Mouse (Mus musculus): ENCODE data around the gene Hoxd4. TPM values are rescaled to one million over a fixed set of nuclear protein-coding genes. Genes with fewer than 3 reads are reported as not detected.

Gene Hoxd4
- total and polyA plus RNA-seq, 3 experiments, result 2.6 to 10.8 (median 4.7) TPM

DNA sequence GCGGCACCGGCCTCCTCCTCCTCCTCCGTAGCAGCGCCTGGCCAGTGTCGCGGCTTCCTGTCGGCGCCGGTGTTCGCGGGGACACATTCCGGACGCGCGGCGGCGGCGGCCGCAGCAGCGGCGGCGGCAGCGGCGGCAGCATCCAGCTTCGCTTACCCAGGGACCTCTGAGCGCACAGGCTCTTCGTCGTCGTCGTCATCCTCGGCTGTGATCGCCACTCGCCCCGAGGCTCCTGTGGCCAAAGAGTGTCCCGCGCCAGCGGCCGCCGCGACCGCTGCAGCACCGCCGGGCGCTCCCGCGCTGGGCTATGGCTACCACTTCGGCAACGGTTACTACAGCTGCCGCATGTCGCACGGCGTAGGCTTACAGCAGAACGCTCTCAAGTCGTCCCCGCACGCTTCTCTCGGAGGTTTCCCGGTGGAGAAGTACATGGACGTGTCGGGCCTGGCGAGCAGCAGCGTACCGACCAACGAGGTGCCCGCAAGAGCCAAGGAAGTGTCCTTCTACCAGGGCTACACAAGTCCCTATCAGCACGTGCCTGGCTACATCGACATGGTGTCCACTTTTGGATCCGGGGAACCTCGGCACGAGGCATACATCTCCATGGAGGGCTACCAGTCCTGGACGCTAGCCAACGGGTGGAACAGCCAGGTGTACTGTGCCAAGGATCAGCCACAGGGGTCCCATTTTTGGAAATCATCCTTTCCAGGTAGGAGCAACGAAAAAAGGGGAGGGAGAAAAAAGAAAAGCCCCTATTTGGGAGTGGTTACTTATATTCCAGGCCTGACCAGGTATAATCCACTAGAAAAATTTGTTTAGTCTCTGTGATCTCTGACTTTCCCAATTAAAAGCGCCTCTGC lies 43.1 kb upstream of the Hoxd4 start:
- Histone ChIP-seq H3K9me3 (replicated peaks) (peaks cover 9% of the 10 kb centered on the region), H3K36me3 (replicated peaks) (no peaks in the 10 kb centered on the region), H3K27me3 (ENCODE audit: insufficient read depth, low read length) (peaks cover 33% of the 10 kb centered on the region), H3K4me3 (ENCODE audit: low read depth, low read length) (no peak overlapping the region; the same call in 1 of the 2 replicates), H3K4me1 (ENCODE audit: insufficient read depth, low read depth, low read length) (peaks cover 10% of the 10 kb centered on the region)
- ATAC-seq (ENCODE audit: extremely low read depth, insufficient number of reproducible peaks, low FRiP score, poor library complexity, severe bottlenecking) (no peak), DNase-seq (ENCODE audit: low spot score) (no peak)
- TF ChIP-seq TAL1 (conservative IDR thresholded peaks at IDR 0.05; ENCODE audit: low read depth, low read length) (no peak), POLR2AphosphoS5 (IDR thresholded peaks at IDR 0.05; ENCODE audit: insufficient replicate concordance, low read depth, low read length) (no peak), GATA2 (IDR thresholded peaks at IDR 0.05; ENCODE audit: borderline replicate concordance, low read depth, low read length) (no peak), GATA1 (IDR thresholded peaks at IDR 0.05; ENCODE audit: borderline replicate concordance, low read length) (no peak), CTCF (IDR thresholded peaks at IDR 0.05; ENCODE audit: low read depth, low read length) (no peak)

DNA sequence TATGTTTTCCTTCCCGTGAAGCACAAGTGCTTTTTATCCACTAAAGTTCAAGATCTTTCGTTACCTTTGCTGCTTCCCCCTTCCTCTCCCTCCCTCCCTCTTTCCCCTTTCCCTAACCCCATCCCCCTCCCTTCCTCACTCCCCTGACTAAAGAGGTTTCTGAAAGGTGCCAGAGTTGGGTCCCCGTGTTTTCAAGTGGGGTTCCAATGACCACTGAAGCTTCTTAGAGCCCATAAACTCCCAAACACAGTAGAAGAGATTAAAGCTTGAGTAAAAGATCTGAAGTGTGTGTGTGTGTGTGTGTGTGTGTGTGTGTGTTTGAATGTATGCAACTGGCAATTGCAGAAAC lies 42.5 kb upstream of the Hoxd4 start:
- Histone ChIP-seq H3K27me3 (ENCODE audit: insufficient read depth, low read length) (peaks cover 36% of the 10 kb centered on the region), H3K4me3 (ENCODE audit: low read depth, low read length) (no peak overlapping the region), H3K36me3 (replicated peaks) (no peaks in the 10 kb centered on the region), H3K9me3 (replicated peaks) (peaks cover 9% of the 10 kb centered on the region), H3K4me1 (ENCODE audit: insufficient read depth, low read depth, low read length) (peaks cover 10% of the 10 kb centered on the region)
- no peak for TF ChIP-seq GATA2 (IDR thresholded peaks at IDR 0.05; ENCODE audit: borderline replicate concordance, low read depth, low read length)
- TF ChIP-seq TAL1 (conservative IDR thresholded peaks at IDR 0.05; ENCODE audit: low read depth, low read length), result no peak
- TF ChIP-seq POLR2AphosphoS5 (IDR thresholded peaks at IDR 0.05; ENCODE audit: insufficient replicate concordance, low read depth, low read length), result no peak
- no peak for TF ChIP-seq GATA1 (IDR thresholded peaks at IDR 0.05; ENCODE audit: borderline replicate concordance, low read length)
- TF ChIP-seq CTCF (IDR thresholded peaks at IDR 0.05; ENCODE audit: low read depth, low read length), result no peak
- no peak for ATAC-seq (ENCODE audit: extremely low read depth, insufficient number of reproducible peaks, low FRiP score, poor library complexity, severe bottlenecking)
- DNase-seq (ENCODE audit: low spot score), result no peak

DNA sequence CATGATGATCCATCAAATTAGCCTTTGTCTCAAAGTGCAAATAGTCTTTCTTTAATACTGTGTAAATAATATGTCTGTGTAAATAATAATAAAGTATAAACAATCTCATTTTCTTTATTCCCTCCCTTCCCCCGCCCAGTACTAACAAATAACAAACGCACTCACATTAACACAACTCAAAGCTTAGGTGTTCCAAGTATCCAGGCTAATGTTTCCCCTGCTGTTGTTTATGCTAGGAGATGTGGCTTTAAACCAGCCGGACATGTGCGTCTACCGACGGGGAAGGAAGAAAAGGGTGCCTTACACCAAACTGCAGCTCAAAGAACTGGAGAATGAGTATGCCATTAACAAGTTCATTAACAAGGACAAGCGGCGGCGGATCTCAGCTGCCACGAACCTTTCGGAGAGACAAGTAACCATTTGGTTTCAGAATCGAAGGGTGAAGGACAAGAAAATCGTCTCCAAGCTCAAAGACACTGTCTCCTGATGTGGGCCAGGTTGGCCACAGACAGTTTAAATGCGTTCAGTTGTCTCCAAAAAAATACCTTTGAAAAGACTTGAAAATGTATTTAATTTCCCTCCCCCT lies 42.0 kb upstream of the Hoxd4 start:
- no peaks in the 10 kb centered on the region for H3K36me3 ChIP-seq (replicated peaks)
- TF ChIP-seq POLR2AphosphoS5 (IDR thresholded peaks at IDR 0.05; ENCODE audit: insufficient replicate concordance, low read depth, low read length) (no peak), GATA1 (IDR thresholded peaks at IDR 0.05; ENCODE audit: borderline replicate concordance, low read length) (no peak), TAL1 (conservative IDR thresholded peaks at IDR 0.05; ENCODE audit: low read depth, low read length) (no peak), CTCF (IDR thresholded peaks at IDR 0.05; ENCODE audit: low read depth, low read length) (no peak), GATA2 (IDR thresholded peaks at IDR 0.05; ENCODE audit: borderline replicate concordance, low read depth, low read length) (no peak)
- peaks cover 9% of the 10 kb centered on the region for H3K9me3 ChIP-seq (replicated peaks)
- no peak for DNase-seq (ENCODE audit: low spot score)
- no peak for ATAC-seq (ENCODE audit: extremely low read depth, insufficient number of reproducible peaks, low FRiP score, poor library complexity, severe bottlenecking)
- H3K27me3 ChIP-seq (ENCODE audit: insufficient read depth, low read length), result peaks cover 38% of the 10 kb centered on the region
- peaks cover 10% of the 10 kb centered on the region for H3K4me1 ChIP-seq (ENCODE audit: insufficient read depth, low read depth, low read length)
- no peak overlapping the region for H3K4me3 ChIP-seq (ENCODE audit: low read depth, low read length)

DNA sequence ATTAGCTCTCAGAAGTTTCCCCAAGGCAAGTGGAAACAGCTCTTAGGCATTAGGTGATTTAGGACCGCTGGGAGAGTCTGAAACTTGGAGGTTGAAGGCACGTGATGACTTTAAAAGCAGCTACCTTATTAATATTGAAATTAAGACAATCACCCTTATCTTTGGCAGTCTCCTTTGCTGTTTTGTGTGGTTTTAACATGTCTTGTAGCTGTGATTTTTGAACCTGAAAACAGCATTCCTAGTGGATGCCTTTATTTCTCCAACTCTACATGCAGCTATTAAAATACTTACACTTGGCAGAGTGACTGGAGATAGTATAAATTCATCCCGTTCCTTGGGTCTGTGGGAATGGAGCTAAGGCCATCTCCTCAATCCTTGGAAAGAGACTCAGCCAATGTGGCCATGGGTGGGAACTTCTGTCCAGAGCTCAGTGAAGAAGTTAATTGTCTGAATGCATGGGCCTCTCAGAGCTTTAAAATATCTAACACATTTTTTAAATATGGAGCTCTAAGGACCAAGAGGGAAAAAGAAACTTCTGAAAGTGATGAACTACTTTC lies 41.0 kb upstream of the Hoxd4 start:
- Histone ChIP-seq H3K4me1 (ENCODE audit: insufficient read depth, low read depth, low read length) (peaks cover 10% of the 10 kb centered on the region), H3K36me3 (replicated peaks) (no peaks in the 10 kb centered on the region), H3K27me3 (ENCODE audit: insufficient read depth, low read length) (peaks cover 45% of the 10 kb centered on the region), H3K4me3 (ENCODE audit: low read depth, low read length) (no peak overlapping the region), H3K9me3 (replicated peaks) (peaks cover 9% of the 10 kb centered on the region)
- DNase-seq (ENCODE audit: low spot score) (no peak), ATAC-seq (ENCODE audit: extremely low read depth, insufficient number of reproducible peaks, low FRiP score, poor library complexity, severe bottlenecking) (no peak)
- TF ChIP-seq CTCF (IDR thresholded peaks at IDR 0.05; ENCODE audit: low read depth, low read length), result no peak
- no peak for TF ChIP-seq TAL1 (conservative IDR thresholded peaks at IDR 0.05; ENCODE audit: low read depth, low read length)
- TF ChIP-seq GATA1 (IDR thresholded peaks at IDR 0.05; ENCODE audit: borderline replicate concordance, low read length), result no peak
- no peak for TF ChIP-seq GATA2 (IDR thresholded peaks at IDR 0.05; ENCODE audit: borderline replicate concordance, low read depth, low read length)
- no peak for TF ChIP-seq POLR2AphosphoS5 (IDR thresholded peaks at IDR 0.05; ENCODE audit: insufficient replicate concordance, low read depth, low read length)

DNA sequence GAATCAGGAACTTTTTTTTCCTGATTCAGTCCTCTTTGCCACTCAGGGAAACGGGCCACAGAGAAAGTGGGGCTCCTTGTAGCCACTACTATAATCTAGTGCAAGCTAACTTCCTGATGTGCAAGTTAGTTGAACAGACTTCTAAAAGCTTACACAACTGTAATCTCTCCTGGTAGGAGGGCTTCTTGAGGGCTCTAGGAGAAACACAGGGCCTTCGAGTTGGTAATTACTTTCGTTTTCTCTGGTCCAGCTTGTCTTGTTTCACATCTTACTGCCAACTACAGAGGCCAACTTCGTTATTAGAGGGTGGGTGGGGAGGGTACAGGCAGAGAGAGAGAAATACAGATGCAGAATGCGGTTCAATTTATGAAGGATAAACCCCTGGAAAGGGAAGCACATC lies 39.9 kb upstream of the Hoxd4 start:
- ATAC-seq (ENCODE audit: extremely low read depth, insufficient number of reproducible peaks, low FRiP score, poor library complexity, severe bottlenecking) (no peak), DNase-seq (ENCODE audit: low spot score) (no peak)
- Histone ChIP-seq H3K27me3 (ENCODE audit: insufficient read depth, low read length) (peaks cover 51% of the 10 kb centered on the region), H3K9me3 (replicated peaks) (peaks cover 9% of the 10 kb centered on the region), H3K4me1 (ENCODE audit: insufficient read depth, low read depth, low read length) (peaks cover 10% of the 10 kb centered on the region), H3K4me3 (ENCODE audit: low read depth, low read length) (no peak overlapping the region), H3K36me3 (replicated peaks) (no peaks in the 10 kb centered on the region)
- TF ChIP-seq GATA2 (IDR thresholded peaks at IDR 0.05; ENCODE audit: borderline replicate concordance, low read depth, low read length) (no peak), CTCF (IDR thresholded peaks at IDR 0.05; ENCODE audit: low read depth, low read length) (no peak), GATA1 (IDR thresholded peaks at IDR 0.05; ENCODE audit: borderline replicate concordance, low read length) (no peak), TAL1 (conservative IDR thresholded peaks at IDR 0.05; ENCODE audit: low read depth, low read length) (no peak), POLR2AphosphoS5 (IDR thresholded peaks at IDR 0.05; ENCODE audit: insufficient replicate concordance, low read depth, low read length) (no peak)
